Mouse (Mus musculus) stomach, postnatal 0 days (tissue): Measurements from ENCODE around the gene Pdzrn4. TPM values are rescaled to one million over a fixed set of nuclear protein-coding genes. Genes with fewer than 3 reads are reported as not detected.

Source experiments
- ATAC-seq: fragments of 200-750 bp; cut with Nextera tagmentation; 2 replicates; pipeline ENCODE4 v1.8.0; 2017; ENCODE audit not compliant: low FRiP score, low TSS enrichment
- DNase-seq: peaks from one replicate; pipeline ENCODE4 v3.0.0-alpha.2; 2016; ENCODE audit warnings: low spot score
- H3K27ac ChIP-seq: fragments of 300-500 bp; sonication (generic); replicated peaks from 2 replicates; pipeline ENCODE4 v1.5.1; 2014; ENCODE audit warnings: mild to moderate bottlenecking, control low read depth
- H3K27me3 ChIP-seq: fragments of 300-500 bp; sonication (generic); 2 replicates; pipeline ENCODE4 v1.6.1; 2014; ENCODE audit warnings: low read length; ENCODE audit not compliant: control insufficient read depth, insufficient read depth
- H3K36me3 ChIP-seq: fragments of 300-500 bp; sonication (generic); 2 replicates; pipeline ENCODE4 v1.6.1; 2014; ENCODE audit warnings: low read length, mixed read lengths; ENCODE audit not compliant: control insufficient read depth, insufficient read depth
- H3K4me1 ChIP-seq: fragments of 300-500 bp; sonication (generic); replicated peaks from 2 replicates; pipeline ENCODE4 v1.6.1; 2014; ENCODE audit warnings: antibody characterized with exemption; ENCODE audit not compliant: control insufficient read depth, insufficient read depth
- H3K4me2 ChIP-seq: fragments of 300-500 bp; sonication (generic); replicated peaks from 2 replicates; pipeline ENCODE4 v1.6.1; 2014; ENCODE audit warnings: low read depth, mild to moderate bottlenecking, control low read depth, moderate library complexity
- H3K4me3 ChIP-seq: fragments of 300-500 bp; sonication (generic); 2 replicates; pipeline ENCODE4 v1.5.1; 2014; ENCODE audit warnings: low read depth, low read length, control low read depth
- H3K9ac ChIP-seq: fragments of 300-500 bp; sonication (generic); 2 replicates; pipeline ENCODE4 v1.6.1; 2014; ENCODE audit warnings: mild to moderate bottlenecking, low read length, control low read depth, mixed read lengths
- H3K9me3 ChIP-seq: fragments of 300-500 bp; sonication (generic); 2 replicates; pipeline ENCODE4 v1.6.1; 2016; ENCODE audit warnings: low read length; ENCODE audit not compliant: control insufficient read depth
- CTCF ChIP-seq: IDR thresholded peaks from 2 replicates; pipeline ENCODE4 v1.5.1; 2016; ENCODE audit warnings: antibody characterized with exemption, low read depth, mild to moderate bottlenecking, moderate library complexity
- EP300 ChIP-seq: optimal IDR thresholded peaks from 2 replicates; pipeline ENCODE3; 2016; ENCODE audit warnings: antibody characterized with exemption
- WGBS: fragments of 180-500 bp; shearing (Covaris S2); extraction: QIAGEN DNeasy Blood & Tissue Kit; methylation state at CpG from one replicate; pipeline ENCODE4 v1.1.7; 2014; 5-methylcytosine and 5-hydroxymethylcytosine counted together
- polyA plus RNA-seq: library from polyadenylated mRNA; unstranded; fragments of >200 nt; fragmentation: Nextera tagmentation; extraction: Ambion mirVana; gene quantifications from 2 replicates; pipeline ENCODE4 v1.2.1, GENCODE M21; 2015

The Pdzrn4 gene
- polyA plus RNA-seq, 1 experiment from 2014 or later: 0.76 TPM

DNA sequence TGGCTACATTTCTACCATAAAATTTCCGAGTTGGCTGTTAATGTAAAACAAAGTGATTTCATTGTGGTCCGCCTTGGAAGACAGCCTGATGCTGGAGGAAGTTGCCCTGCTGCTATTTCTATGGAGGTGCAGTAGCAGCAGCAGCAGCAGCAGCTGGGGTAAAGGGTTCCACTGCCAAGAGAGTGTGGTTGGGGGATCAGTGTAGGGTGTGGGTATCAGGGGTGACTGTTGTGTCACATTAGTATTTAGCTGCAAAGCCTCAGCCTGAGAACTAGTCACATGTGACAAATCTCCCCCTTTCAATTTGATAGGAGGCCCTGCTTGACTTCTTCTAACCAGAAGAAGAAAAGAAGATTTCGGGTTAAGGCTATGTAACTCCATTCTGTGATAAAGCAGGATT lies 183.5 kb downstream of the Pdzrn4 start:
- DNase-seq: no peak
- H3K4me3 ChIP-seq: no peak overlapping the region
- 57% methylated on average over 3 of the region's 3 CpGs for WGBS
- no peaks in the 10 kb centered on the region for H3K27me3 ChIP-seq
- ATAC-seq: no peak
- no peak overlapping the region for H3K9ac ChIP-seq
- H3K27ac ChIP-seq: no peak overlapping the region
- no peaks in the 10 kb centered on the region for H3K4me1 ChIP-seq
- no peaks in the 10 kb centered on the region for H3K36me3 ChIP-seq
- H3K9me3 ChIP-seq: no peaks in the 10 kb centered on the region
- TF ChIP-seq CTCF (no peak), EP300 (no peak)
- H3K4me2 ChIP-seq: no peak overlapping the region

- WGBS: 65% methylated on average over 9 of the region's 9 CpGs
- Histone ChIP-seq H3K4me2 (no peak overlapping the region), H3K4me3 (no peak overlapping the region), H3K27ac (no peak overlapping the region), H3K4me1 (no peaks in the 10 kb centered on the region), H3K9me3 (no peaks in the 10 kb centered on the region), H3K9ac (no peak overlapping the region), H3K27me3 (no peaks in the 10 kb centered on the region), H3K36me3 (no peaks in the 10 kb centered on the region)
- TF ChIP-seq EP300 (no peak), CTCF (no peak)
- no peak for ATAC-seq
- DNase-seq: no peak
Observed at GRCm38 (mm10) chr15:92580742-92581383, 184.2 kb downstream of the Pdzrn4 start.

DNA sequence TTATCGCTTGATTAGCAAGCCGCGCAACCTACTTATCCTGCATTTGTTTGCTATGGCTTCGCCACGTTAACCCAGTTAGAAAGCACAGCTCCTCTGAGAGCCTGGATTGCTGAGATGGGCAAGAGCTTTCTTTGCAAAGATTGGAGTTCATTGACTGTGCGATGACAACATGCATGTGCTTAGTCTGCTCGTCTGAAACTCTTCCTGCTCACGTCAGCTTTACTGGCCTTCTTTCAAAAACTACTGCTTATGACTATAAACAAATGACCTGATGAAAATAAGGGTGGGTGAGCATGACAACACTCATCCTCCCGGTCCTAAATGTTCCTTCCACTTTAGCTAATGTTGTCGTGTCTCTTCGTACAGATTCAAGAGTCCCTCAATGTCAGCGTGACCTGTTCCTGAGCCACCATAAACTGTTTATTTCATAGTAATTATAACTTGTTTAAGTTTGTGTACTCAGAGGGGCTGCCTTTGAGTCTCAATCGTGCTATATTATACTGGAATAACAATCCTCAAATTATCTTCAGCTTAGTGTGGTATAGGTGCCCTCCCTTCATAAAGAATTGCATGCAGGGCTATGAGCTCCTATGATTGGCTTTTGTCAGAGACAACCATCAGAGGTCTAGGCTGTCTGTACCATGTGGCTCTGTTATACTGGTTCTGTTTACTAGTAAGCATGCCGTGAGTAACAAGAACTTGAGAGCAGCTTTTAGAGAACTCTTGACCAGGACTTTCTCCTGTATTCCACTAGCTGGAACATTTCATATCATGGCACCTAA lies 187.9 kb downstream of the Pdzrn4 start:
- no peaks in the 10 kb centered on the region for H3K4me1 ChIP-seq
- H3K4me2 ChIP-seq: no peak overlapping the region
- H3K36me3 ChIP-seq: no peaks in the 10 kb centered on the region
- no peak overlapping the region for H3K4me3 ChIP-seq
- H3K9ac ChIP-seq: no peak overlapping the region
- DNase-seq (no peak), ATAC-seq (no peak)
- no peaks in the 10 kb centered on the region for H3K9me3 ChIP-seq
- no peaks in the 10 kb centered on the region for H3K27me3 ChIP-seq
- 70% methylated on average over 14 of the region's 14 CpGs for WGBS
- TF ChIP-seq EP300 (no peak), CTCF (no peak)
- no peak overlapping the region for H3K27ac ChIP-seq

GRCm38 (mm10) chr15:92587431-92587830 lies 190.8 kb downstream of the Pdzrn4 start:
- H3K27ac ChIP-seq: no peak overlapping the region
- WGBS: 90% methylated on average over 1 of the region's 1 CpGs
- no peak for ATAC-seq
- H3K9me3 ChIP-seq: no peaks in the 10 kb centered on the region
- no peaks in the 10 kb centered on the region for H3K27me3 ChIP-seq
- no peak overlapping the region for H3K4me3 ChIP-seq
- no peaks in the 10 kb centered on the region for H3K36me3 ChIP-seq
- no peak for DNase-seq
- no peak overlapping the region for H3K9ac ChIP-seq
- no peak overlapping the region for H3K4me2 ChIP-seq
- H3K4me1 ChIP-seq: no peaks in the 10 kb centered on the region
- TF ChIP-seq EP300 (no peak), CTCF (no peak)

GRCm38 (mm10) chr15:92594721-92595120 lies 198.0 kb downstream of the Pdzrn4 start:
- WGBS: 9% methylated on average over 2 of the region's 2 CpGs
- no peak for ATAC-seq

More at GRCm38 (mm10) chr15:92594721-92595120, 198.0 kb downstream of the Pdzrn4 start:
- Histone ChIP-seq H3K36me3 (no peaks in the 10 kb centered on the region), H3K9me3 (no peaks in the 10 kb centered on the region), H3K9ac (no peak overlapping the region), H3K27me3 (no peaks in the 10 kb centered on the region), H3K27ac (no peak overlapping the region), H3K4me1 (no peaks in the 10 kb centered on the region), H3K4me2 (no peak overlapping the region), H3K4me3 (no peak overlapping the region)
- no peak for DNase-seq
- TF ChIP-seq CTCF (no peak), EP300 (no peak)
